In the genomic region with DNA sequence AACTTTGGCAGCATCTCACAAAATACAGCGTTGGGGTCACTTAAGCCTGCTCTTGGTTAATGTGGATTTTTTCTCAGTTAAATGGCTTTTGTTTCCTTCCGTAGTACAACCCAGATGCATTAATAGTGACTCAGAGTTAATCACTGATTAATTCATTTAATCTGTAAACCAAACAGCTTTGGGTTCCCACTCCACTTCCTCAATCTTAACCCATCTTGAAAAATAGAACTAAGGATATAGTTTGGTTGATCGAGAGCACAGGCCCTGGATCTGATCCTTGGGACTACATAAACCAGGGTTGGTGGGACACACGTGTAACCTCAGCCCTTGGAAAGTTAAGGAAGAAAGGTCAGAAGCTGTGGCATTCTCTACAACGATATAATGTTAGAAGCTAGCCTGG, we compare ENCODE assay signal across 22 mouse cellular contexts. TPM values are rescaled to one million over a fixed set of nuclear protein-coding genes. Genes with fewer than 3 reads are reported as not detected.
DNase-seq lines count a peak whose midpoint lies in the region; TF ChIP-seq lines count a peak whose summit lies in the region.
"Had no signal": no experiment of that assay in that cellular context is flagged by ENCODE, and none has a peak within 500 bp of the region (broad histone marks: within the 10 kb centered on the region; RNA-seq: fewer than 3 reads in every experiment).

No protein-coding gene starts in this region.

- no peaks in the 10 kb centered on the region for H3K79me2 ChIP-seq in MEL (ENCODE audit: control insufficient read depth, insufficient read depth, low read length, poor library complexity)

- H3K9me3 ChIP-seq in MEL (replicated peaks; ENCODE audit: insufficient read depth, low read length), result no peaks in the 10 kb centered on the region
- H3K9me3 ChIP-seq: G1E had no signal

- H3K27ac ChIP-seq in kidney, adult 2 months (ENCODE audit: insufficient read depth, low read depth, low read length), result no peak overlapping the region
- no peak overlapping the region for H3K27ac ChIP-seq in MEL (ENCODE audit: control insufficient read depth, low read depth, low read length)

- H3K27me3 ChIP-seq in kidney, adult 2 months (replicated peaks; ENCODE audit: control insufficient read depth, insufficient read depth, low read length), result no peaks in the 10 kb centered on the region
- no peaks in the 10 kb centered on the region for H3K27me3 ChIP-seq in MEL (ENCODE audit: control insufficient read depth in 1 of 2, insufficient read depth in 2 of 2, low read length in 2 of 2)
- H3K27me3 ChIP-seq: CH12.LX, Patski had no signal

- no peak for TF ChIP-seq RAD21 in MEL (IDR thresholded peaks at IDR 0.05; ENCODE audit: low read depth, low read length)

- H3K4me3 ChIP-seq in kidney, adult 2 months (ENCODE audit: insufficient read depth, low read depth, low read length), result no peak overlapping the region
- H3K4me3 ChIP-seq in MEL (ENCODE audit: control insufficient read depth in 1 of 2, insufficient read depth in 1 of 2, low read depth in 2 of 2, low read length in 2 of 2), result no peak overlapping the region

- TF ChIP-seq EP300 in MEL (IDR thresholded peaks at IDR 0.05; ENCODE audit: low read depth in 1 of 2, low read length in 2 of 2), result 0 out of 4 replicates have a peak, but pooled peaks of 1 of the 2 experiments have one; percentile 35

- no peaks in the 10 kb centered on the region for H3K36me3 ChIP-seq in kidney, adult 2 months (ENCODE audit: control insufficient read depth, insufficient read depth, low read length)
- H3K36me3 ChIP-seq in MEL (ENCODE audit: control insufficient read depth in 1 of 2, insufficient read depth in 2 of 2, low read length in 2 of 2), result 0 out of 4 replicates have a peak, but pooled peaks cover 0 to 2% of the 10 kb centered on the region in 2 experiments

- H3K9ac ChIP-seq in MEL (ENCODE audit: control insufficient read depth, low read depth, low read length, poor library complexity, severe bottlenecking), result no peak overlapping the region

- no peaks in the 10 kb centered on the region for H3K4me1 ChIP-seq in kidney, adult 2 months (ENCODE audit: control insufficient read depth, insufficient read depth, low read length)
- H3K4me1 ChIP-seq in MEL (ENCODE audit: control insufficient read depth in 1 of 2, insufficient read depth in 2 of 2, low read length in 2 of 2), result no peaks in the 10 kb centered on the region

- no peak for TF ChIP-seq POLR2A in kidney, adult 2 months (IDR thresholded peaks at IDR 0.05; ENCODE audit: low read depth, low read length)
- no peak for TF ChIP-seq POLR2A in MEL (IDR thresholded peaks at IDR 0.05; ENCODE audit: control insufficient read depth in 1 of 2, insufficient read depth in 1 of 2, low read depth in 1 of 2, low read length in 2 of 2, poor library complexity in 1 of 2)

- no peak for TF ChIP-seq CTCF in kidney, adult 2 months (conservative IDR thresholded peaks at IDR 0.05; ENCODE audit: insufficient read depth, insufficient read length, low read depth, low read length)
- no peak for TF ChIP-seq CTCF in MEL (IDR thresholded peaks at IDR 0.05 in 2 of 3, conservative IDR thresholded peaks at IDR 0.05 in 1 of 3; ENCODE audit: control insufficient read depth in 1 of 3, insufficient read depth in 1 of 3, low read depth in 2 of 3, low read length in 3 of 3, poor library complexity in 1 of 3, severe bottlenecking in 1 of 3)

- WGBS in kidney, adult 2 months, result 42% methylated on average over 5 of the region's 5 CpGs

- peak; percentile 9 for DNase-seq in kidney, adult 2 months
- no peak for DNase-seq in kidney, adult 11 months
- DNase-seq in kidney, adult 9 months, result peak; percentile 20
- DNase-seq in kidney, postnatal 25 days, result no peak
- DNase-seq in 416B (ENCODE audit: low read depth) (peak; percentile 24), MEL (ENCODE audit: low read depth, low spot score) (peak; percentile 40)
- DNase-seq in spleen, postnatal 10 days (ENCODE audit: low spot score in 2 of 2), result no peak
- DNase-seq in left cerebral cortex, adult 9 months (ENCODE audit: low spot score in 2 of 2), result no peak
- DNase-seq: adrenal gland, adult 2 months; adrenal gland, adult 8-10 months; adrenal gland, postnatal 10 days; adrenal gland, postnatal 14 days; adrenal gland, postnatal 25 days; adrenal gland, postnatal 36 days; B cell, adult 2 months; cerebellum, adult 11 months; cerebellum, adult 11-12 months; cerebellum, adult 18-20 months; cerebellum, adult 2 months had no signal

TF ChIP-seq in MEL, 35 proteins besides CTCF, POLR2A, EP300 and RAD21:
- TF ChIP-seq GATA1 (IDR thresholded peaks at IDR 0.05; ENCODE audit: low read depth, low read length) (peak; percentile 46), UBTF (IDR thresholded peaks at IDR 0.05; ENCODE audit: borderline replicate concordance, insufficient read depth, low read depth, low read length) (no peak), RCOR1 (IDR thresholded peaks at IDR 0.05; ENCODE audit: low read depth, low read length) (peak; percentile 58), TBP (IDR thresholded peaks at IDR 0.05; ENCODE audit: low read depth, low read length) (peak; percentile 98)

RNA-seq across cellular contexts. Expression of a gene that starts 11.6 kb away (rescaled TPM):
- 0.05 and 0.30 TPM in 2 replicates for polyA plus RNA-seq in kidney, adult 2 months (2012; rRNA removed)
- total RNA-seq in MEL (2012; rRNA removed), result not detected in 2 replicates
- under 1 TPM in 1 of 2 experiments, not detected in 1; 0.03 TPM for polyA plus RNA-seq in MEL (2012; ENCODE audit: insufficient read depth in 1 of 2, insufficient read length in 2 of 2, low read depth in 1 of 2, low replicate concordance in 2 of 2, missing spikeins in 1 of 2)
- total RNA-seq: CH12.LX had no signal

RNA-seq across cellular contexts. Expression of a gene that starts 41.1 kb away (rescaled TPM):
- polyA plus RNA-seq in kidney, adult 2 months (2012; rRNA removed), result 16.6 and 17.7 TPM in 2 replicates
- 75.3 and 80.4 TPM in 2 replicates for total RNA-seq in MEL (2012; rRNA removed)
- 10 to 100 TPM; 69.1 to 72.0 TPM for polyA plus RNA-seq in MEL (2012; ENCODE audit: insufficient read depth in 1 of 2, insufficient read length in 2 of 2, low read depth in 1 of 2, low replicate concordance in 2 of 2, missing spikeins in 1 of 2)

RNA-seq across cellular contexts. Expression of a gene that starts 50.4 kb away (rescaled TPM):
- 110 and 123 TPM in 2 replicates for polyA plus RNA-seq in kidney, adult 2 months (2012; rRNA removed)
- total RNA-seq in MEL (2012; rRNA removed), result 55.1 and 60.1 TPM in 2 replicates
- 10 to 100 TPM in 1 of 2 experiments, not detected in 1; 79.3 TPM for polyA plus RNA-seq in MEL (2012; ENCODE audit: insufficient read depth in 1 of 2, insufficient read length in 2 of 2, low read depth in 1 of 2, low replicate concordance in 2 of 2, missing spikeins in 1 of 2)

Comparison
In these comparisons a context has a peak if more than half of its experiments do, and no peak if none do; other contexts are left out.
1. DNase-seq: peak in kidney, adult 2 months (single experiment), kidney, adult 9 months (single experiment), 416B (single experiment) and MEL (single experiment); none in kidney, adult 11 months (single experiment), kidney, postnatal 25 days (0 of 2), spleen, postnatal 10 days (0 of 2) and left cerebral cortex, adult 9 months (0 of 2).